Mouse (Mus musculus) limb, embryonic 15.5 days (tissue): ENCODE data around the gene Gm9573. TPM values are rescaled to one million over a fixed set of nuclear protein-coding genes. Genes with fewer than 3 reads are reported as not detected.

Experiments
- ATAC-seq: fragments of 200-750 bp; cut with Nextera tagmentation; 2 replicates; pipeline ENCODE4 v1.8.0; 2017; ENCODE audit warnings: low read depth, moderate TSS enrichment; ENCODE audit not compliant: insufficient number of reproducible peaks, low FRiP score, low TSS enrichment
- H3K27ac ChIP-seq: fragments of 300-500 bp; sonication (generic); 2 replicates; pipeline ENCODE4 v1.5.1; 2015; ENCODE audit warnings: moderate library complexity, mild to moderate bottlenecking, inconsistent platforms
- H3K27me3 ChIP-seq: fragments of 300-500 bp; sonication (generic); 2 replicates; pipeline ENCODE4 v1.6.1; 2015; ENCODE audit warnings: inconsistent platforms
- H3K36me3 ChIP-seq: fragments of 300-500 bp; sonication (generic); 2 replicates; pipeline ENCODE4 v1.6.1; 2015; ENCODE audit warnings: inconsistent platforms
- H3K4me1 ChIP-seq: fragments of 300-500 bp; sonication (generic); 2 replicates; pipeline ENCODE4 v1.6.1; 2015; ENCODE audit warnings: inconsistent platforms
- H3K4me2 ChIP-seq: fragments of 300-500 bp; sonication (generic); 2 replicates; pipeline ENCODE4 v1.6.1; 2015; ENCODE audit warnings: mild to moderate bottlenecking, inconsistent platforms
- H3K4me3 ChIP-seq: fragments of 300-500 bp; sonication (generic); 2 replicates; pipeline ENCODE4 v1.5.1; 2015; ENCODE audit warnings: mild to moderate bottlenecking, inconsistent platforms
- H3K9ac ChIP-seq: fragments of 300-500 bp; sonication (generic); 2 replicates; pipeline ENCODE4 v1.6.1; 2015; ENCODE audit warnings: inconsistent platforms
- H3K9me3 ChIP-seq: fragments of 300-500 bp; sonication (generic); 2 replicates; pipeline ENCODE4 v1.6.1; 2016; ENCODE audit warnings: inconsistent platforms
- WGBS: fragments of 180-500 bp; shearing (Covaris S2); methylation state at CpG from one replicate; pipeline ENCODE4 v1.1.7; 2015; 5-methylcytosine and 5-hydroxymethylcytosine counted together
- polyA plus RNA-seq: library from polyadenylated mRNA; unstranded; fragments of >200 nt; fragmentation: Nextera tagmentation; extraction: Ambion mirVana; gene quantifications from 2 replicates; pipeline ENCODE4 v1.2.1, GENCODE M21; 2015

Gene Gm9573
- polyA plus RNA-seq, 1 experiment from 2014 or later, result 0.33 TPM

DNA sequence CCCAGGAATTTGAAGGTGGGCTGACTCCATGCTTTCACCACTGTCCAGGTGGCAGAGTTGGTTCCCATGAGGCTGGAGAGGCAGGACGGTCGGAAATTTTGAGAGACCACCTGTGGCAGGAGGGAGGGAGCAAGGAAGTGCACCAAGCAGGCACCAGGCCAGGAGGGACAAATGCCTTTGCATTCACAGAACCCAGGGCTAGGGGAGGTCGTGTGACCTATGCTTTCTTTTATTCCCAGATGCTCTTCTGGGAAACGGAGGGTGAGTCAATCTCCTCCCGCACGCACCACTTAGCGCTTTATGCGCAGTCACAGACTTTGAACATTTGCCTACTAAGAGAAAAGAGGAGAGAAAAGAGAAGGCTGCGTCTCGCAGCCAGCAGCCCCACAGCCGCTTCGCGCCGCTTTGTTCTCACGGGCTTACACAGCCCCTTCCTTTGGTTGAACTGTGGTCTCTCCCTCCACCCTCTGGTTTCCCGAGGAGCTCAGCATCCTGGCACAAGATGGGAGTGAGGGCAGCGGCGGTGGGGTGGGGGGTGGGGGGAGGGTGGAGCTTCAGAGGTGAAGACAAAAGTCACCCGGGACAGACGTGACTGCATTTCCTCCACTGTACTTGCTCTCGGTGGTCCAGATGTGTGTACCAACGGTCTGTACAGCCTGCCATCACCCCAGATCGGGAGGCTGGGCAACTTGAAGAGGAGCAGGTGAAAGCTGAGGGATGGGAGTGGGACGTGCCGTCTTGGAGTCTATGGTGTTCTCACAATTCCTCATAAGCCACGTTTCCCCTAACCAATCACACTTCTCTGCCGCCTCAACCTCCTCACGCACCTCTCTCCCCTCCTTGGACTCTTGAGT is 57.1 kb downstream of the Gm9573 start:
- H3K27ac ChIP-seq, result no peak overlapping the region
- ATAC-seq, result no peak
- no peaks in the 10 kb centered on the region for H3K36me3 ChIP-seq
- H3K4me2 ChIP-seq, result peak overlapping the region; percentile 38
- H3K27me3 ChIP-seq, result peaks cover 23% of the 10 kb centered on the region
- peak overlapping the region; percentile 24 for H3K4me3 ChIP-seq
- WGBS, result 5% methylated on average over 28 of the region's 28 CpGs
- H3K9ac ChIP-seq, result no peak overlapping the region
- H3K4me1 ChIP-seq, result peaks cover 16% of the 10 kb centered on the region
- H3K9me3 ChIP-seq, result no peaks in the 10 kb centered on the region

Other genes with a start within 250 kb of the Gm9573 start
- 3.2 and 4.3 TPM in 2 replicates for gene H2-Q4, start 247.0 kb downstream of the Gm9573 start, polyA plus RNA-seq
- 0.35 and 0.46 TPM in 2 replicates for gene H2-Q6, start 201.8 kb downstream of the Gm9573 start, polyA plus RNA-seq
- 3.1 and 3.3 TPM in 2 replicates for gene H2-Q7, start 187.5 kb downstream of the Gm9573 start, polyA plus RNA-seq
- 0.65 and 1.2 TPM in 2 replicates for gene H2-Q10, start 156.5 kb downstream of the Gm9573 start, polyA plus RNA-seq
- gene Pou5f1, start 120.6 kb downstream of the Gm9573 start, polyA plus RNA-seq, result not detected in 2 replicates
- gene Tcf19, start 109.8 kb downstream of the Gm9573 start, polyA plus RNA-seq, result 88.0 and 97.6 TPM in 2 replicates
- 18.0 and 18.1 TPM in 2 replicates for gene Cchcr1, start 109.5 kb downstream of the Gm9573 start, polyA plus RNA-seq
- 1.3 and 1.8 TPM in 2 replicates for gene Psors1c2, start 93.4 kb downstream of the Gm9573 start, polyA plus RNA-seq
- 2.0 and 4.8 TPM in 2 replicates for gene Cdsn, start 74.5 kb downstream of the Gm9573 start, polyA plus RNA-seq
- 5.6 and 6.0 TPM in 2 replicates for gene 2300002M23Rik, start 59.2 kb downstream of the Gm9573 start, polyA plus RNA-seq
- not detected in 2 replicates for gene Sfta2, start 25.1 kb downstream of the Gm9573 start, polyA plus RNA-seq
- gene Mucl3, start 17.1 kb upstream of the Gm9573 start, polyA plus RNA-seq, result 0.09 and 0.10 TPM in 2 replicates
- 14.3 and 14.4 TPM in 2 replicates for gene Vars2, start 41.0 kb upstream of the Gm9573 start, polyA plus RNA-seq
- gene Gtf2h4, start 47.1 kb upstream of the Gm9573 start, polyA plus RNA-seq, result 36.2 and 42.2 TPM in 2 replicates
- gene Ddr1, start 78.0 kb upstream of the Gm9573 start, polyA plus RNA-seq, result 81.7 and 85.2 TPM in 2 replicates
- gene Ier3, start 195.0 kb upstream of the Gm9573 start, polyA plus RNA-seq, result 23.2 and 27.5 TPM in 2 replicates
- 60.2 and 70.9 TPM in 2 replicates for gene Flot1, start 196.6 kb upstream of the Gm9573 start, polyA plus RNA-seq
- 811 and 833 TPM in 2 replicates for gene Tubb5, start 211.7 kb upstream of the Gm9573 start, polyA plus RNA-seq
- 13.0 and 15.0 TPM in 2 replicates for gene Mdc1, start 214.9 kb upstream of the Gm9573 start, polyA plus RNA-seq
- gene Nrm, start 234.7 kb upstream of the Gm9573 start, polyA plus RNA-seq, result 55.5 and 59.0 TPM in 2 replicates
- 24.8 and 28.8 TPM in 2 replicates for gene Ppp1r18, start 239.0 kb upstream of the Gm9573 start, polyA plus RNA-seq